Mouse (Mus musculus): ENCODE data around the gene Map3k14. TPM values are rescaled to one million over a fixed set of nuclear protein-coding genes. Genes with fewer than 3 reads are reported as not detected.
A peak's percentile ranks its signal among the peaks of the same experiment; 100 is the strongest.

The Map3k14 gene
- total and polyA plus RNA-seq, 2 experiments, result 1.4 to 2.1 TPM

GRCm38 (mm10) chr11:103263551-103263950 lies 3.7 kb downstream of the Map3k14 start:
- H3K27ac ChIP-seq (replicated peaks; ENCODE audit: insufficient read depth, low read depth, low read length), result no peak overlapping the region; the same call in 1 of the 2 replicates
- DNase-seq (ENCODE audit: extremely low read depth, low read depth, low spot score), result no peak
- TF ChIP-seq CTCF (IDR thresholded peaks at IDR 0.05; ENCODE audit: low read depth, low read length) (no peak), POLR2A (IDR thresholded peaks at IDR 0.05; ENCODE audit: extremely low read depth, insufficient read depth, low read length) (no peak)
- 0 out of 2 replicates have a peak overlapping the region, but pooled peaks have one; percentile 18 for H3K9ac ChIP-seq (ENCODE audit: low read depth, low read length)
- peaks cover 14% of the 10 kb centered on the region for H3K4me1 ChIP-seq (ENCODE audit: control insufficient read depth, insufficient read depth, low read length)
- H3K4me3 ChIP-seq (ENCODE audit: insufficient read depth, low read depth, low read length), result no peak overlapping the region
- H3K36me3 ChIP-seq (ENCODE audit: control insufficient read depth, insufficient read depth, low read length), result no peaks in the 10 kb centered on the region
- no peaks in the 10 kb centered on the region for H3K27me3 ChIP-seq (ENCODE audit: control insufficient read depth, insufficient read depth, low read length)
- WGBS, result 70% methylated on average over 10 of the region's 10 CpGs
- H3K79me2 ChIP-seq (ENCODE audit: control insufficient read depth, insufficient read depth, low read length), result peaks cover 14% of the 10 kb centered on the region; the same call in 1 of the 2 replicates

GRCm38 (mm10) chr11:103262412-103263267 lies 4.6 kb downstream of the Map3k14 start:
- Histone ChIP-seq H3K36me3 (ENCODE audit: control insufficient read depth, insufficient read depth, low read length) (no peaks in the 10 kb centered on the region), H3K27ac (replicated peaks; ENCODE audit: insufficient read depth, low read depth, low read length) (peak overlapping the region; percentile 63), H3K4me1 (ENCODE audit: control insufficient read depth, insufficient read depth, low read length) (peaks cover 12% of the 10 kb centered on the region), H3K4me3 (ENCODE audit: insufficient read depth, low read depth, low read length) (no peak overlapping the region; the same call in 1 of the 2 replicates), H3K9ac (ENCODE audit: low read depth, low read length) (peak overlapping the region; percentile 35), H3K27me3 (ENCODE audit: control insufficient read depth, insufficient read depth, low read length) (no peaks in the 10 kb centered on the region), H3K79me2 (ENCODE audit: control insufficient read depth, insufficient read depth, low read length) (peaks cover 14% of the 10 kb centered on the region; the same call in 1 of the 2 replicates)
- no peak for DNase-seq (ENCODE audit: extremely low read depth, low read depth, low spot score)
- TF ChIP-seq CTCF (IDR thresholded peaks at IDR 0.05; ENCODE audit: low read depth, low read length) (no peak), POLR2A (IDR thresholded peaks at IDR 0.05; ENCODE audit: extremely low read depth, insufficient read depth, low read length) (no peak)
- 73% methylated on average over 20 of the region's 20 CpGs for whole genome bisulfite sequencing

- H3K27ac ChIP-seq (replicated peaks; ENCODE audit: insufficient read depth, low read depth, low read length), result peak overlapping the region; percentile 63
- WGBS, result 57% methylated on average over 7 of the region's 7 CpGs
- TF ChIP-seq CTCF (IDR thresholded peaks at IDR 0.05; ENCODE audit: low read depth, low read length) (no peak), POLR2A (IDR thresholded peaks at IDR 0.05; ENCODE audit: extremely low read depth, insufficient read depth, low read length) (no peak)
- DNase-seq (ENCODE audit: extremely low read depth, low read depth, low spot score), result peak; percentile 87
- H3K36me3 ChIP-seq (ENCODE audit: control insufficient read depth, insufficient read depth, low read length), result no peaks in the 10 kb centered on the region
- H3K27me3 ChIP-seq (ENCODE audit: control insufficient read depth, insufficient read depth, low read length), result no peaks in the 10 kb centered on the region
- H3K9ac ChIP-seq (ENCODE audit: low read depth, low read length), result peak overlapping the region; percentile 13; the same call in 1 of the 2 replicates
- peaks cover 14% of the 10 kb centered on the region; the same call in 1 of the 2 replicates for H3K79me2 ChIP-seq (ENCODE audit: control insufficient read depth, insufficient read depth, low read length)
- peaks cover 12% of the 10 kb centered on the region for H3K4me1 ChIP-seq (ENCODE audit: control insufficient read depth, insufficient read depth, low read length)
- no peak overlapping the region for H3K4me3 ChIP-seq (ENCODE audit: insufficient read depth, low read depth, low read length)
Observed at GRCm38 (mm10) chr11:103261671-103262411, 5.4 kb downstream of the Map3k14 start.

- H3K36me3 ChIP-seq (ENCODE audit: control insufficient read depth, insufficient read depth, low read length), result no peaks in the 10 kb centered on the region
- H3K27ac ChIP-seq (replicated peaks; ENCODE audit: insufficient read depth, low read depth, low read length), result no peak overlapping the region
- H3K9ac ChIP-seq (ENCODE audit: low read depth, low read length), result no peak overlapping the region
- 82% methylated on average over 12 of the region's 12 CpGs for WGBS
- H3K4me1 ChIP-seq (ENCODE audit: control insufficient read depth, insufficient read depth, low read length), result peaks cover 12% of the 10 kb centered on the region
- peak; percentile 37 for DNase-seq (ENCODE audit: extremely low read depth, low read depth, low spot score)
- no peaks in the 10 kb centered on the region for H3K27me3 ChIP-seq (ENCODE audit: control insufficient read depth, insufficient read depth, low read length)
- no peak overlapping the region for H3K4me3 ChIP-seq (ENCODE audit: insufficient read depth, low read depth, low read length)
- TF ChIP-seq POLR2A (IDR thresholded peaks at IDR 0.05; ENCODE audit: extremely low read depth, insufficient read depth, low read length), result no peak
- no peak for TF ChIP-seq CTCF (IDR thresholded peaks at IDR 0.05; ENCODE audit: low read depth, low read length)
- H3K79me2 ChIP-seq (ENCODE audit: control insufficient read depth, insufficient read depth, low read length), result peaks cover 18% of the 10 kb centered on the region; the same call in 1 of the 2 replicates
Observed at GRCm38 (mm10) chr11:103260515-103261192, 6.6 kb downstream of the Map3k14 start.

GRCm38 (mm10) chr11:103260034-103260433 lies 7.2 kb downstream of the Map3k14 start:
- Histone ChIP-seq H3K27me3 (ENCODE audit: control insufficient read depth, insufficient read depth, low read length) (no peaks in the 10 kb centered on the region), H3K79me2 (ENCODE audit: control insufficient read depth, insufficient read depth, low read length) (peaks cover 18% of the 10 kb centered on the region; the same call in 1 of the 2 replicates), H3K9ac (ENCODE audit: low read depth, low read length) (no peak overlapping the region), H3K4me3 (ENCODE audit: insufficient read depth, low read depth, low read length) (no peak overlapping the region), H3K4me1 (ENCODE audit: control insufficient read depth, insufficient read depth, low read length) (peaks cover 12% of the 10 kb centered on the region), H3K27ac (replicated peaks; ENCODE audit: insufficient read depth, low read depth, low read length) (no peak overlapping the region), H3K36me3 (ENCODE audit: control insufficient read depth, insufficient read depth, low read length) (no peaks in the 10 kb centered on the region)
- no peak for DNase-seq (ENCODE audit: extremely low read depth, low read depth, low spot score)
- WGBS, result 90% methylated on average over 5 of the region's 5 CpGs
- TF ChIP-seq POLR2A (IDR thresholded peaks at IDR 0.05; ENCODE audit: extremely low read depth, insufficient read depth, low read length) (no peak), CTCF (IDR thresholded peaks at IDR 0.05; ENCODE audit: low read depth, low read length) (no peak)

All from liver, adult 2 months (tissue).